Mouse (Mus musculus) midbrain, postnatal 0 days (tissue): ENCODE results near the gene Gria2. TPM values are rescaled to one million over a fixed set of nuclear protein-coding genes. Genes with fewer than 3 reads are reported as not detected.

Source experiments
- ATAC-seq: fragments of 200-750 bp; cut with Nextera tagmentation; 2 replicates; pipeline ENCODE4 v1.8.0; 2017; ENCODE audit warnings: moderate number of reproducible peaks, mild to moderate bottlenecking, moderate TSS enrichment, moderate library complexity; ENCODE audit not compliant: low FRiP score
- DNase-seq: peaks from one replicate; pipeline ENCODE4 v3.0.0-alpha.2; 2015; ENCODE audit warnings: low spot score
- H3K27ac ChIP-seq: fragments of 300-500 bp; sonication (generic); 2 replicates; pipeline ENCODE4 v1.5.1; 2014; ENCODE audit warnings: low read depth, mild to moderate bottlenecking, low read length, mixed read lengths
- H3K27me3 ChIP-seq: fragments of 300-500 bp; sonication (generic); 2 replicates; pipeline ENCODE4 v1.6.1; 2014; ENCODE audit warnings: low read length, control low read depth, mixed read lengths; ENCODE audit not compliant: insufficient read depth
- H3K36me3 ChIP-seq: fragments of 300-500 bp; sonication (generic); 2 replicates; pipeline ENCODE4 v1.6.1; 2014; ENCODE audit warnings: low read length, control low read depth, mixed read lengths; ENCODE audit not compliant: insufficient read depth
- H3K4me1 ChIP-seq: fragments of 300-500 bp; sonication (generic); 2 replicates; pipeline ENCODE4 v1.6.1; 2014; ENCODE audit warnings: mild to moderate bottlenecking, control low read depth, antibody characterized with exemption, low read length, mixed read lengths; ENCODE audit not compliant: insufficient read depth
- H3K4me2 ChIP-seq: fragments of 300-500 bp; sonication (generic); 2 replicates; pipeline ENCODE4 v1.6.1; 2014; ENCODE audit warnings: low read depth, mild to moderate bottlenecking, low read length, mixed read lengths; ENCODE audit not compliant: poor library complexity, severe bottlenecking
- H3K4me3 ChIP-seq: fragments of 300-500 bp; sonication (generic); 2 replicates; pipeline ENCODE4 v1.5.1; 2014; ENCODE audit warnings: low read depth, mild to moderate bottlenecking, low read length, moderate library complexity
- H3K9ac ChIP-seq: fragments of 300-500 bp; sonication (generic); replicated peaks from 2 replicates; pipeline ENCODE4 v1.6.1; 2014; ENCODE audit warnings: mild to moderate bottlenecking, low read length, moderate library complexity, mixed read lengths; ENCODE audit not compliant: poor library complexity, severe bottlenecking
- H3K9me3 ChIP-seq: fragments of 300-500 bp; sonication (generic); 2 replicates; pipeline ENCODE4 v1.6.1; 2016; ENCODE audit warnings: low read length, control low read depth
- CTCF ChIP-seq: IDR thresholded peaks from 2 replicates; pipeline ENCODE4 v1.5.1; 2016; ENCODE audit warnings: antibody characterized with exemption, mild to moderate bottlenecking
- WGBS: fragments of 180-500 bp; shearing (Covaris S2); extraction: QIAGEN DNeasy Blood & Tissue Kit; methylation state at CpG from one replicate; pipeline ENCODE4 v1.1.7; 2014; 5-methylcytosine and 5-hydroxymethylcytosine counted together
- polyA plus RNA-seq: library from polyadenylated mRNA; unstranded; fragments of >200 nt; fragmentation: Nextera tagmentation; extraction: Ambion mirVana; gene quantifications from 2 replicates; pipeline ENCODE4 v1.2.1, GENCODE M21; 2015
- total RNA-seq: library from RNA; depleted of rRNA; stranded (reverse); fragments of >200 nt; gene quantifications from 2 replicates; pipeline ENCODE4 v1.2.3, GENCODE M21; 2014

The Gria2 gene
- total and polyA plus RNA-seq, 2 experiments from 2014 or later = 195 to 207 TPM

DNA sequence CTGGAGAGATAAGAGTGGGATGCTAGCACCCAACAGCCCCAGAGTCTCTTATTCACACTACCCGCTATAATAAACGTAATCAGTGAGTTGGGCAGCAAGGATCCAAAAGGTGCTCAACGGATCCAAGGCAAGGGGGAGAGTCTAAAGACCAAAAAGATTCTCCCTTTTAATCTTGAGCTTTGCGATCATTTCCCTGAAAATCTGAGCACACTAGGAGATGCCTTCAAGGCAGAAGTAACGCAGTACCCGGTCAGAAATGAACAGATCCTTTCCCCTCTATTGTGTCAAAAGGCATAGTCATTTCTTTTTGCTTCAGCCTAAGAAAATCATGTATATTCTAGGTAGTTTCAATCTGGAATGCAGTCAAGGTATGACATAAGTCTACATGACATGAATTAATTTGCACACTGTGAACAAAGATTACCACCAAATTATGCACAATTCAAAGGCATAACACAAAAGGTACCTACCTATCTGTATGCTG lies 766 bp downstream of the Gria2 start:
- peak overlapping the region; percentile 70 for H3K4me2 ChIP-seq
- peak overlapping the region; percentile 84 for H3K4me3 ChIP-seq
- no peaks in the 10 kb centered on the region for H3K36me3 ChIP-seq
- H3K4me1 ChIP-seq = no peaks in the 10 kb centered on the region
- peak overlapping the region; percentile 91 for H3K27ac ChIP-seq
- H3K9me3 ChIP-seq = no peaks in the 10 kb centered on the region
- WGBS = 4% methylated on average over 6 of the region's 6 CpGs
- H3K27me3 ChIP-seq = no peaks in the 10 kb centered on the region
- H3K9ac ChIP-seq = peak overlapping the region; percentile 91
- ATAC-seq = no peak
- peak; percentile 23 for DNase-seq
- no peak for TF ChIP-seq CTCF

DNA sequence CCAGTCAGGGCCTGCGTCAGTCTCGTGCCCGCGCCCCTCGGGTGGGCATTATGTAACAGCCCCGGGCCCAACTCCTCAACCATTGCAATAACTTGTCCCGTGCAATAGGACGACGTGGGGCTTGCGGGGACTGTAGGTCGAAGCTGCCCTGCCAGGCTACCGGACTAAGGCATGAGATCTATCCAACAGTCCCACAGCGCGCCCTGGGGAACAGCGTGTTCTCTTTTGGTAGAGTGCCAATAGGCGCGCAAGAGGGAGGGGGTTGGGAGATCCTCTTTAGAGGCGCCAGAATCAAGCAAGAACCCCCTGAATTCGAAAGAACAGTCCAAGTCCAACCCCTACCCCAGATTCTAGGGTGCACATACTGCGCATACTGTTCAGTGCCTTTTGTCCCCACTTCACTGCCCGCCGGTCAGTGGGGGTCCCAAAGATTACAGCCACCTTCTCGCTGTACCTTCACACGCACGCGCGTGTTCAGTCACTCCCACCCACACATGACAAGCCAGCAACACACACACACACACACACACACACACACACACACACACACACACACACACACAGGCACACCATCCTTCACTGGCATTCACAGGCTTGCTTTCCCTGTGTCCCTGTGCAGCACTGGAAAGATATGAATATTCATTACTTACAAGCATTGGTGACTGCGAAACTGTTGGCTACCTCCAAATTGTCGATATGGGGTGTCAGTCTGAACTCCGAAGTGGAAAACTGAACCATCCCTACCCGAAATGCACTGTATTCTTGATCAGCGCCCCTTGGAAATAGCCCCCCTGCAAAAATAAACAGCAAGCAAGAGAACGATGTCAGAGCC lies 1.4 kb downstream of the Gria2 start:
- Histone ChIP-seq H3K4me1 (no peaks in the 10 kb centered on the region), H3K9me3 (no peaks in the 10 kb centered on the region), H3K4me3 (peak overlapping the region; percentile 84), H3K9ac (peak overlapping the region; percentile 91), H3K27me3 (no peaks in the 10 kb centered on the region), H3K4me2 (peak overlapping the region; percentile 70), H3K27ac (peak overlapping the region; percentile 91), H3K36me3 (no peaks in the 10 kb centered on the region)
- TF ChIP-seq CTCF = no peak; the same call in 1 of the 2 replicates
- DNase-seq (peak; percentile 68), ATAC-seq (peak; percentile 48)
- WGBS = 4% methylated on average over 32 of the region's 33 CpGs

DNA sequence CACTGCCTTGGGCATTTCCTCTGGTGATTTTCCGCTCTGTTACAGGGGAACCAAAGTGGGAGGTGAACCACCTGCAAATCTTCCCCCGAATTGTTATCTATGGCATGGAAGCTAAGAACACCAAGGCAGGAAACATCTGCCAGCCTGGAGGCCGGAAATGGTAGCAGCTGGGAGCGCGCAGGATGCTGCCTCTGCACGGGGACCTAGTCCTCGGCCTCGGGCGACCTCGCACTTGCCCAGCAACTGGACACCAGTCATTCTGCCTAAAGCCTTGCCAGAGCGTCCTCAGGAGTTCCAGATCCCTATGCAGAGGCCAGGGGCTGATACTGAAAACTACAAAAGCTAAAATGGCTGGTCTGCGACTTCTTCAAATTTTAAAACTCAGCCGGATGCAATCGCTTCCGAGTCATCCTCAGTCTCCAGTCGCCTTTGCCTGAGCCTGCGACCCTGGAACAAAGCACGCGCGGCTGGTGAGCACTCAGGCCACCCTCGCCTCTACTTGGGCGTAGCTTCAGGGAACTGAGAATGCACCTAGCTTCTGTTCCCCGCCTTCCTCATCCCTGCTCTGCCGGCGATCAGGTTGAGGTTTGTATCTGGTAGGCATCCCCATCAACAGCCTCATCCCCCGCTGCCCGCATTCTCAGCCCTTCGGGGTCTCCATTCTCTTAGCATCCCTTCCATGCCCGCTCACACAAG lies 2.2 kb downstream of the Gria2 start:
- H3K9ac ChIP-seq = peak overlapping the region; percentile 91
- H3K9me3 ChIP-seq = no peaks in the 10 kb centered on the region
- peak; percentile 51 for DNase-seq
- H3K4me3 ChIP-seq = peak overlapping the region; percentile 84
- H3K4me2 ChIP-seq = peak overlapping the region; percentile 70
- H3K36me3 ChIP-seq = no peaks in the 10 kb centered on the region
- WGBS = under 1% methylated on average over 29 of the region's 29 CpGs
- peak; percentile 19; the same call in 1 of the 2 replicates for ATAC-seq
- H3K4me1 ChIP-seq = no peaks in the 10 kb centered on the region
- no peaks in the 10 kb centered on the region for H3K27me3 ChIP-seq
- TF ChIP-seq CTCF = no peak
- peak overlapping the region; percentile 91 for H3K27ac ChIP-seq

DNA sequence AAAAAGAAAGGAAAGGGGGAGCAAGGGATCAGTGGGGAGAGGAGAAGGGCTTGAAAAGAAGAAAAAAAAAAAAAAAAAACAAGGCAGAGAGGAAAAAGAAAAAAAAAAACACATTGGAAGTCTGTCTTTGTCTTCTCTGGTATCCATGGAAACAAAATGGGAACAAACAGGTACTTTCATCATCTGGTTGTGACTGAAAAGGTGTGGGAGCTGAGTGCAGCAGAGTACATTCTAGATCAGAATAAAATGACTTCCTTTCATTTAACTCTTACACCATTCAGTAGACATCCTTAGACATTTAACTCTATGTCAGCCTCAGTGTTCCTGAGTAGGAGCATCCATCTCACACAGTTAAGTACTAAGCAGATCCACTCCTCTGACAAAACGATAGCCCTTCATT lies 4.7 kb downstream of the Gria2 start:
- no peak for ATAC-seq

DNA sequence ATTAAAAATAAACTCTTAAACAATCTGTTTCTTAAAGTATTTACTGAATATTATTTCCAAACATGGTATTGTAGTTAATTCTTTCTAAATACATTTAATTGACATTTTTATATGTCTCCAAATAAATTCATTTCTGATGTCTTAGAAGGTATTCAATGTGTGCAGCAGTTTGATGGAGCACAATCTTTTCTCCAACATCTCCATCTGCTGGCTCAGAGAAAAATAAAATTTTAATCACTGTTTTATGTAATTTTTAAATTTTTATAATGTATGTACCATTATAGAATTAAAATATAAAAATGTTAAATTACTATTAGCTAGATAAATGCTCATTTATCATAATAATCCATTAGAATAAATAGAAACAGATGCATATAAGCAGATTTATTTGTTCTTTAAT lies 5.9 kb downstream of the Gria2 start:
- peak; percentile 53 for TF ChIP-seq CTCF
- no peak overlapping the region for H3K4me2 ChIP-seq
- H3K9ac ChIP-seq = no peak overlapping the region
- no peaks in the 10 kb centered on the region for H3K9me3 ChIP-seq
- no peaks in the 10 kb centered on the region for H3K4me1 ChIP-seq
- no peak for ATAC-seq
- H3K27me3 ChIP-seq = no peaks in the 10 kb centered on the region
- DNase-seq = no peak
- H3K4me3 ChIP-seq = no peak overlapping the region
- H3K27ac ChIP-seq = no peak overlapping the region
- no peaks in the 10 kb centered on the region for H3K36me3 ChIP-seq

More for the DNA sequence above, 4.7 kb downstream of the Gria2 start:
- DNase-seq = no peak
- Histone ChIP-seq H3K9ac (no peak overlapping the region; the same call in 1 of the 2 replicates), H3K27me3 (no peaks in the 10 kb centered on the region), H3K4me1 (no peaks in the 10 kb centered on the region), H3K4me3 (peak overlapping the region; percentile 84), H3K4me2 (peak overlapping the region; percentile 70), H3K27ac (no peak overlapping the region), H3K36me3 (no peaks in the 10 kb centered on the region), H3K9me3 (no peaks in the 10 kb centered on the region)
- 66% methylated on average over 1 of the region's 1 CpGs for WGBS
- no peak for TF ChIP-seq CTCF

DNA sequence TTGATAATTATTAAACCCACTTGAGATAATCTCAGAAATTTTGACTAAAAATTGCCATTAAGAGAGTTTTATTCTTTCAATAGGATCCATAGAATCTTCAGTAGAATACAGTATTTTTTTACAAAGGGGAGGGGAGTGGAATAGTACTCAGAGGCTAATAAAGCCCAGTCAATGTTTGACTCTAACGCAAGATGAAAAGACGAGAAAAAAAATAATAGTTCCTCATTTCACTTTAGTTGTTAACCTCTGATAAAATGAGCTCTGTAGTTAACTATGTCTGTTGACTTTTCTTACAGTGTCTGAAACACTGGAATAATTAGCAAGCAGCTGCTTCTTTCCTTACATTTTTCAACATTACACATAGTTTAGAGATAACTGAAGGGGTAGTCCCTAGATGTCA lies 7.4 kb downstream of the Gria2 start:
- DNase-seq (no peak), ATAC-seq (no peak)
- Histone ChIP-seq H3K27me3 (no peaks in the 10 kb centered on the region), H3K27ac (no peak overlapping the region), H3K4me1 (no peaks in the 10 kb centered on the region), H3K9me3 (no peaks in the 10 kb centered on the region), H3K4me3 (no peak overlapping the region), H3K4me2 (no peak overlapping the region), H3K9ac (no peak overlapping the region), H3K36me3 (no peaks in the 10 kb centered on the region)
- no peak for TF ChIP-seq CTCF
- WGBS = 85% methylated on average over 2 of the region's 2 CpGs
